Comparison of ENCODE assay signal across 16 mouse cellular contexts in the genomic region with DNA sequence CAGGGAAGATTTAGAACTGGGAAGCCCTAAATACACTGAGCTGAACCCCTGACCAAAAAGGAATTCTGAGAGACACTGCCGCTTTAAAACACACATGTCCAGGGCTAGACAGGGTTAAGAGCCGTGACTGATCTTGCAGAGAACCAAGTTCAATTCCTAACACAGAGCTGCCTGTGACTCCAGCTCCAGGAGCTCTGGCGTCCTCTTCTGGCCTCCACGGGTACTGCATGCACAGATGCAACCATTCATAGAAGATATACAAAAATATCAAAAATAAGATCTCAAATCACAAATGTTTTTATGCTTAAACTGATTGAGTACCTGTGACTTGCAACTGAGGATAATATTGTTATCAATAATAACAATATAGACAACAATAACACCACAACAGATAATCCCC. TPM values are rescaled to one million over a fixed set of nuclear protein-coding genes. Genes with fewer than 3 reads are reported as not detected.
A peak's percentile ranks its signal among the peaks of the same experiment; 100 is the strongest.
DNase-seq lines count a peak whose midpoint lies in the region; ATAC-seq and TF ChIP-seq lines count a peak whose summit lies in the region.
"Had no signal": no experiment of that assay in that cellular context is flagged by ENCODE, and none has a peak within 500 bp of the region (broad histone marks: within the 10 kb centered on the region; RNA-seq: fewer than 3 reads in every experiment).

No protein-coding gene starts in this region.

- no peaks in the 10 kb centered on the region for H3K9me3 ChIP-seq in kidney, postnatal 0 days (replicated peaks; ENCODE audit: low read length)
- H3K9me3 ChIP-seq in kidney, embryonic 16.5 days (ENCODE audit: low read length), result no peaks in the 10 kb centered on the region
- H3K9me3 ChIP-seq: embryonic facial prominence, embryonic 13.5 days; forebrain, embryonic 13.5 days; midbrain, embryonic 13.5 days; neural tube, embryonic 13.5 days had no signal

- no peak overlapping the region for H3K9ac ChIP-seq in kidney, postnatal 0 days (ENCODE audit: low read depth, low read length)
- H3K9ac ChIP-seq in kidney, embryonic 16.5 days (replicated peaks; ENCODE audit: low read length), result no peak overlapping the region
- H3K9ac ChIP-seq: embryonic facial prominence, embryonic 13.5 days; forebrain, embryonic 13.5 days; midbrain, embryonic 13.5 days; neural tube, embryonic 13.5 days had no signal

- peak; percentile 48 for TF ChIP-seq CTCF in kidney, postnatal 0 days (IDR thresholded peaks at IDR 0.05; ENCODE audit: low read depth)

- H3K36me3 ChIP-seq in kidney, postnatal 0 days (ENCODE audit: insufficient read depth, low read length), result no peaks in the 10 kb centered on the region
- H3K36me3 ChIP-seq in kidney, embryonic 16.5 days (ENCODE audit: insufficient read depth, low read length), result no peaks in the 10 kb centered on the region
- H3K36me3 ChIP-seq: embryonic facial prominence, embryonic 13.5 days; midbrain, embryonic 13.5 days; neural tube, embryonic 13.5 days had no signal

- H3K27ac ChIP-seq in kidney, postnatal 0 days, result no peak overlapping the region
- H3K27ac ChIP-seq in kidney, embryonic 16.5 days (ENCODE audit: low read length), result no peak overlapping the region
- H3K27ac ChIP-seq: embryonic facial prominence, embryonic 13.5 days; forebrain, embryonic 13.5 days; midbrain, embryonic 13.5 days; neural tube, embryonic 13.5 days had no signal

- peaks cover 12% of the 10 kb centered on the region; the same call in 1 of the 2 replicates for H3K4me1 ChIP-seq in kidney, postnatal 0 days (replicated peaks; ENCODE audit: insufficient read depth, low read length)
- peaks cover 34% of the 10 kb centered on the region for H3K4me1 ChIP-seq in kidney, embryonic 16.5 days (ENCODE audit: insufficient read depth, low read length)
- H3K4me1 ChIP-seq: forebrain, embryonic 13.5 days; midbrain, embryonic 13.5 days; neural tube, embryonic 13.5 days had no signal

- no peaks in the 10 kb centered on the region for H3K27me3 ChIP-seq in kidney, postnatal 0 days (ENCODE audit: insufficient read depth, low read length)
- no peaks in the 10 kb centered on the region for H3K27me3 ChIP-seq in kidney, embryonic 16.5 days (ENCODE audit: insufficient read depth, low read length)
- H3K27me3 ChIP-seq: embryonic facial prominence, embryonic 13.5 days; forebrain, embryonic 13.5 days; midbrain, embryonic 13.5 days; neural tube, embryonic 13.5 days had no signal

- 90% methylated on average over 4 of the region's 4 CpGs for WGBS in kidney, postnatal 0 days
- WGBS in kidney, embryonic 16.5 days, result 88% methylated on average over 4 of the region's 4 CpGs

- H3K4me3 ChIP-seq in kidney, postnatal 0 days (replicated peaks; ENCODE audit: low read depth, low read length), result no peak overlapping the region
- H3K4me3 ChIP-seq in kidney, embryonic 16.5 days (ENCODE audit: low read length), result no peak overlapping the region
- H3K4me3 ChIP-seq: embryonic facial prominence, embryonic 13.5 days; forebrain, embryonic 13.5 days; midbrain, embryonic 13.5 days; neural tube, embryonic 13.5 days had no signal

- H3K4me2 ChIP-seq in kidney, postnatal 0 days (ENCODE audit: low read length), result no peak overlapping the region
- no peak overlapping the region for H3K4me2 ChIP-seq in kidney, embryonic 16.5 days (replicated peaks; ENCODE audit: low read depth, low read length)
- H3K4me2 ChIP-seq: embryonic facial prominence, embryonic 13.5 days; forebrain, embryonic 13.5 days; midbrain, embryonic 13.5 days; neural tube, embryonic 13.5 days had no signal

- DNase-seq in kidney, postnatal 0 days (ENCODE audit: low spot score), result no peak
- DNase-seq in thymus, postnatal 14 days, result peak; percentile 13
- no peak for DNase-seq in thymus, postnatal 10 days (ENCODE audit: low spot score in 2 of 2)
- DNase-seq in ZHBTc4 (ENCODE audit: low read depth, low spot score), result peak; percentile 75
- no peak for DNase-seq in spleen, adult 12 weeks (ENCODE audit: low spot score)
- DNase-seq: adrenal gland, postnatal 25 days; gastrocnemius, postnatal 36 days; heart, postnatal 10 days; lung, postnatal 10 days; right cerebral cortex, adult 18-20 months had no signal

- no peak for ATAC-seq in kidney, postnatal 0 days (replicated peaks; ENCODE audit: low FRiP score, low read depth)
- no peak for ATAC-seq in kidney, embryonic 16.5 days (ENCODE audit: low FRiP score, low TSS enrichment)
- no peak for ATAC-seq in activated CD4-positive, CD25-positive, alpha-beta regulatory T cell, adult 4 months
- ATAC-seq: forebrain, embryonic 13.5 days; midbrain, embryonic 13.5 days had no signal

RNA-seq across cellular contexts. Expression of a gene that starts 20.9 kb away (rescaled TPM):
- 11.1 TPM in 2 replicates for polyA plus RNA-seq in kidney, postnatal 0 days (2015; fragmentation: Nextera tagmentation; extraction: Ambion mirVana)
- polyA plus RNA-seq in kidney, embryonic 16.5 days (2015; fragmentation: Nextera tagmentation; extraction: Ambion mirVana), result 13.0 and 14.0 TPM in 2 replicates
- 1 to 10 TPM; 3.8 to 4.0 TPM for polyA plus RNA-seq in activated CD4-positive, CD25-positive, alpha-beta regulatory T cell, adult 4 months (2017; shearing (Covaris generic))

Comparison
In these comparisons a context has a peak if more than half of its experiments do, and no peak if none do; other contexts are left out.
1. DNase-seq: peak in thymus, postnatal 14 days (single experiment) and ZHBTc4 (single experiment); none in kidney, postnatal 0 days (single experiment), thymus, postnatal 10 days (0 of 2) and spleen, adult 12 weeks (single experiment).